Mouse (Mus musculus) limb, embryonic 12.5 days (tissue): ENCODE results near the gene Lrrc66. TPM values are rescaled to one million over a fixed set of nuclear protein-coding genes. Genes with fewer than 3 reads are reported as not detected.

Experiments
- ATAC-seq: fragments of 200-750 bp; cut with Nextera tagmentation; 2 replicates; pipeline ENCODE4 v1.8.0; 2017; ENCODE audit warnings: low read depth, moderate TSS enrichment; ENCODE audit not compliant: insufficient number of reproducible peaks, insufficient read depth, low FRiP score, low TSS enrichment
- H3K27ac ChIP-seq: fragments of 300-500 bp; sonication (generic); 2 replicates; pipeline ENCODE4 v1.5.1; 2016; ENCODE audit warnings: mild to moderate bottlenecking, moderate library complexity
- H3K27me3 ChIP-seq: fragments of 300-500 bp; sonication (generic); 2 replicates; pipeline ENCODE4 v1.6.1; 2016; ENCODE audit warnings: mild to moderate bottlenecking, moderate library complexity
- H3K36me3 ChIP-seq: fragments of 300-500 bp; sonication (generic); 2 replicates; pipeline ENCODE4 v1.6.1; 2016; ENCODE audit warnings: mild to moderate bottlenecking, moderate library complexity
- H3K4me1 ChIP-seq: fragments of 300-500 bp; sonication (generic); replicated peaks from 2 replicates; pipeline ENCODE4 v1.6.1; 2016
- H3K4me2 ChIP-seq: fragments of 300-500 bp; sonication (generic); 2 replicates; pipeline ENCODE4 v1.6.1; 2016; ENCODE audit warnings: mild to moderate bottlenecking, moderate library complexity
- H3K4me3 ChIP-seq: fragments of 300-500 bp; sonication (generic); replicated peaks from 2 replicates; pipeline ENCODE4 v1.5.1; 2016; ENCODE audit warnings: mild to moderate bottlenecking
- H3K9ac ChIP-seq: fragments of 300-500 bp; sonication (generic); replicated peaks from 2 replicates; pipeline ENCODE4 v1.6.1; 2016; ENCODE audit warnings: mild to moderate bottlenecking, moderate library complexity
- H3K9me3 ChIP-seq: fragments of 300-500 bp; sonication (generic); 2 replicates; pipeline ENCODE4 v1.6.1; 2016; ENCODE audit warnings: mild to moderate bottlenecking, moderate library complexity
- WGBS: fragments of 180-500 bp; shearing (Covaris S2); methylation state at CpG from one replicate; pipeline ENCODE4 v1.1.7; 2016; 5-methylcytosine and 5-hydroxymethylcytosine counted together
- polyA plus RNA-seq: library from polyadenylated mRNA; unstranded; fragments of >200 nt; fragmentation: Nextera tagmentation; extraction: Ambion mirVana; gene quantifications from 2 replicates; pipeline ENCODE4 v1.2.1, GENCODE M21; 2016

The Lrrc66 gene
- polyA plus RNA-seq, 1 experiment from 2014 or later = not detected

DNA sequence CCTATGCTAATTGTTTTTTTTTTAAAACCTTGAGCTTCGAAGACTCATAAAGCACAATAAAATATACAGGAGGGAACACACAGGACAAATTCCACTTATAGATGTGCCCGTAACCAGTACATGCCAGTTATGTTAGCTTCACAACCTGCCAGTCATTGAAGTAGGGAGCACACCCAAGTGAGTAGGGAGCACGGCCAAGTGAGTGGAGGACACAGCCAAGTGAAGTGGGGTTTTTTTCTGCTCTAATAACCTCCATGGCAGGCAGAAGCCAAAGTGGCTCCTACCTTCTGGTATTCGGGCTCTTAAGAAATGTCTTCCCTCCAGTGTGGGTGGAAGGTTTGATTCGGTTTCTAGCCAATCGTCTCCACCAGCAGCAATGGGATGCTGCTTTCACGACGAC lies 19.0 kb downstream of the Lrrc66 start:
- H3K27ac ChIP-seq = no peak overlapping the region
- peaks cover 14% of the 10 kb centered on the region; the same call in 1 of the 2 replicates for H3K9me3 ChIP-seq
- H3K9ac ChIP-seq = no peak overlapping the region
- no peak overlapping the region for H3K4me2 ChIP-seq
- ATAC-seq = no peak
- H3K4me3 ChIP-seq = no peak overlapping the region
- H3K27me3 ChIP-seq = no peaks in the 10 kb centered on the region
- WGBS = 90% methylated on average over 8 of the region's 8 CpGs
- H3K36me3 ChIP-seq = no peaks in the 10 kb centered on the region
- no peaks in the 10 kb centered on the region; the same call in 1 of the 2 replicates for H3K4me1 ChIP-seq

DNA sequence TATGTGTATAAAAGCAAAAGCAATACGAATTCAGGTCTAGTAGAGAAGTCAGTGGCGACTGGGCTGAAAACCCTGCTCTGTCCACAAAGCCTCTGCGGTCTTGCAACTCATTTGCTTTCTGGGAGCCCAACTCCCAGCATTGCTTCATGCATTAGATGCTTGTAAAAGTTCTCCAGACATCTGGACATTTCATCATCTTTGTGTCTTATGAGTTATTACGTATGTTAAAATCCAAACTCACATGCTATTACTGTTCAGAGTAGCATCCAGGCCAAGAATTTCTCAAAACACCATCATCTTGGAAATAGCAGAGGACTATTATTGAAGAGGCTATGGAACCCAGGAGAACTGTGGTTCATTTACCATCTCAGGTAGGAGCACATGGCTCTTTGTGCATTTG lies 21.3 kb downstream of the Lrrc66 start:
- H3K36me3 ChIP-seq = no peaks in the 10 kb centered on the region
- no peak for ATAC-seq
- no peak overlapping the region for H3K4me2 ChIP-seq

DNA sequence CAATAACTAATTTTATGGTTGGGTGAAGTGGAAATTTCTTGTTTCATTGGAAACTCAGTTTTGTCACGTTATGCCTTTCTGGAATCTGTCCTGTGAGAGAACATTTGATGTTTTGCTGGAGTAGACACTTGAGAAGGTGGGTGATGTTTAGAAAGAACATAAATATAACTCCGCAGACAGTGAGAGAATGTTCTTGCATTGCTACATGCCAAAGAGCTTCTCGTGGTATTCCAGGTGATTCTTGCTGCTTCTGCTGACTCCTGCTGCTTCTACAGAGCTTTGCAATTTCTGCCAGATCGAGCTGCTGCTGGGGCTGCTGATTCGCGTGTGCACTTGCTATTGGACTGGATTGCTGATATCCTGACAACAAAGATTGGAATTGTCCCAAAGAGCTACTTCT lies 27.4 kb downstream of the Lrrc66 start:
- 93% methylated on average over 6 of the region's 6 CpGs for WGBS
- no peak overlapping the region for H3K4me3 ChIP-seq
- H3K9ac ChIP-seq = no peak overlapping the region
- H3K27ac ChIP-seq = no peak overlapping the region
- H3K27me3 ChIP-seq = no peaks in the 10 kb centered on the region
- no peaks in the 10 kb centered on the region for H3K36me3 ChIP-seq
- no peaks in the 10 kb centered on the region for H3K4me1 ChIP-seq
- 0 out of 2 replicates have a peak, but pooled peaks cover 7% of the 10 kb centered on the region for H3K9me3 ChIP-seq
- no peak for ATAC-seq
- H3K4me2 ChIP-seq = no peak overlapping the region

More for the DNA sequence above, 21.3 kb downstream of the Lrrc66 start:
- Histone ChIP-seq H3K27ac (no peak overlapping the region), H3K9me3 (peaks cover 15% of the 10 kb centered on the region; the same call in 1 of the 2 replicates), H3K9ac (no peak overlapping the region), H3K4me1 (no peaks in the 10 kb centered on the region; the same call in 1 of the 2 replicates), H3K27me3 (no peaks in the 10 kb centered on the region), H3K4me3 (no peak overlapping the region)
- 95% methylated on average over 4 of the region's 4 CpGs for WGBS

DNA sequence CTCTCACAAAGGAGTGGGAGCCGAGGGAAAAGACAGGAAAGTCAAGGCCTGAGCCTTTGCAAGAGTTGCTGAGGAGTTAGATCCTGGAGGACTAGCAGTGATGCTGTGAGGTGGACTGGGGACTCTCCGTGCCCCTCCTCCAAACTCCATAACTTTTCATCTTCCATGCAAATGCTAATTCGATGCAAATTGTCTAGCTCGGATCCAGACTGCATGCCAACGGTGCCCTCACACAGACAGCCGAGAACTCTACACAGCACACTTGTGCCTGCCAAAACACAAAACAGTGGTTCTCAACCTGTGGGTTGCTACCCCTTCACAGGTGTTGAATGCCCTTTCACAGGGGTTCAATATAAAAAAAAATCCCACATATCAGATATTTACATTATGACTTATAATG lies 27.8 kb downstream of the Lrrc66 start:
- H3K4me2 ChIP-seq = no peak overlapping the region
- no peak for ATAC-seq
- no peak overlapping the region for H3K9ac ChIP-seq
- no peak overlapping the region for H3K4me3 ChIP-seq
- no peaks in the 10 kb centered on the region for H3K4me1 ChIP-seq
- H3K9me3 ChIP-seq = 0 out of 2 replicates have a peak, but pooled peaks cover 6% of the 10 kb centered on the region
- no peaks in the 10 kb centered on the region for H3K27me3 ChIP-seq
- no peaks in the 10 kb centered on the region for H3K36me3 ChIP-seq
- no peak overlapping the region for H3K27ac ChIP-seq
- WGBS = 88% methylated on average over 6 of the region's 6 CpGs

DNA sequence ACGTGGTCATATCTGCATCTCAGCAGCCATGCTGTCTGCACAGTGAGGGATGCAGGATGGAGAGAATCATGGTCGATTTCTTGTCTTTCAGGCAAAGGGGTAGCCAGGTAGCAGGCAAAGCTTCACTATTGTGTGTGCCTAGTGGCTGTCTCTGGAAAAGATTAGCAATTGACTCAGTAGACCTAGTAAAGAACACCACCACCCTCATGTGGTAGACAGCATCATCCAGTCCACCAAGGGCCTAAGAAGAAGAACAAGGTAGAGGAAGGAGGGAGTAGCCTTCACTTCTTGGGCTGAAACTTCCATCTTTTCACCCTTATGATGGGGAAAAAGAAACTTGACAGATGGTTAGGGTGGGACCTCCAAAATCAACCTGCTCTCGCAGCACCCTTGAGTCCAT lies 29.5 kb downstream of the Lrrc66 start:
- Histone ChIP-seq H3K9me3 (0 out of 2 replicates have a peak, but pooled peaks cover 6% of the 10 kb centered on the region), H3K27me3 (no peaks in the 10 kb centered on the region), H3K4me2 (no peak overlapping the region), H3K27ac (no peak overlapping the region), H3K9ac (no peak overlapping the region), H3K4me1 (0 out of 2 replicates have a peak, but pooled peaks cover 3% of the 10 kb centered on the region), H3K36me3 (no peaks in the 10 kb centered on the region), H3K4me3 (no peak overlapping the region)
- no peak for ATAC-seq
- 82% methylated on average over 3 of the region's 3 CpGs for WGBS

DNA sequence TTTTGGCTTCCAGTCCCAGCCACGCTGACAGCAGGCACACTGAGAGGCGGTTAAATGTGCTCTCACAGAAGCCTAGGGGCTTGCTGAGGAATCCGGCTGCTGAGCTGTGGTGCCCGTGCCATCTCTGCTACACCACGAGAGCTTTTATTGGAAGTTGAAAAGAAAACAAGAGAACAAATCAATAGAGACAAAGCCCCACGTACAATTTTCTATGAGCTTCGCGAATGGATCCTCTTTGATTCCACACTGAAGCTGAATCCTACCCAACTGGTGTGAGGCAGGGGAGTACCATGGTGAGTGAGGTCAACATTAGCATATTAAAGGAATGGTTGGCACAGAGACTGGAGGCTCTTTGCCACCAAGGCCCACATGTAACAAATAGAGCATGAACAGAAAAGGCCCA lies 31.0 kb downstream of the Lrrc66 start:
- no peak overlapping the region for H3K9ac ChIP-seq

DNA sequence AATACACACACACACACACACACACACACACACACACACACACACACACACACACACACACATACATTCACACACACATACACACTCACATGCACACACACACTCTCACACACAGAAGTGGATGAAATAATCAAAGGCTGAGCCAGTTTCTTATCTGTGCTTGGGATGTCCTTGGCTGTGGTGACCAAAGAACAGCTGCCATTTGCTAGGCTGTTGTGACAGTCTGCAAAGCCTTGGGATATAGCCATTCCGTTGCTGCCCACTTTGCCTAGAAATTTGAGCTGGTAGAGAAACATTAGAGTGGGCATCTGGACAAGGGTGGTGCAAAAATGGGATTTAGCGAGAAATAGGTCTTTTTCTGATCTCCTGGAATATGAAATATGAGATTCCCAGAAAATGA lies 32.3 kb downstream of the Lrrc66 start:
- Histone ChIP-seq H3K4me3 (no peak overlapping the region), H3K9ac (no peak overlapping the region), H3K27ac (no peak overlapping the region), H3K36me3 (no peaks in the 10 kb centered on the region), H3K4me1 (0 out of 2 replicates have a peak, but pooled peaks cover 3% of the 10 kb centered on the region), H3K9me3 (no peaks in the 10 kb centered on the region), H3K4me2 (no peak overlapping the region), H3K27me3 (no peaks in the 10 kb centered on the region)
- ATAC-seq = no peak
- WGBS = 77% methylated on average over 2 of the region's 2 CpGs

More for the DNA sequence above, 31.0 kb downstream of the Lrrc66 start:
- 76% methylated on average over 8 of the region's 8 CpGs for WGBS
- H3K4me2 ChIP-seq = no peak overlapping the region
- no peaks in the 10 kb centered on the region for H3K36me3 ChIP-seq
- H3K9me3 ChIP-seq = 0 out of 2 replicates have a peak, but pooled peaks cover 4% of the 10 kb centered on the region
- ATAC-seq = no peak
- H3K27ac ChIP-seq = no peak overlapping the region
- H3K27me3 ChIP-seq = no peaks in the 10 kb centered on the region
- 0 out of 2 replicates have a peak, but pooled peaks cover 3% of the 10 kb centered on the region for H3K4me1 ChIP-seq
- H3K4me3 ChIP-seq = no peak overlapping the region

DNA sequence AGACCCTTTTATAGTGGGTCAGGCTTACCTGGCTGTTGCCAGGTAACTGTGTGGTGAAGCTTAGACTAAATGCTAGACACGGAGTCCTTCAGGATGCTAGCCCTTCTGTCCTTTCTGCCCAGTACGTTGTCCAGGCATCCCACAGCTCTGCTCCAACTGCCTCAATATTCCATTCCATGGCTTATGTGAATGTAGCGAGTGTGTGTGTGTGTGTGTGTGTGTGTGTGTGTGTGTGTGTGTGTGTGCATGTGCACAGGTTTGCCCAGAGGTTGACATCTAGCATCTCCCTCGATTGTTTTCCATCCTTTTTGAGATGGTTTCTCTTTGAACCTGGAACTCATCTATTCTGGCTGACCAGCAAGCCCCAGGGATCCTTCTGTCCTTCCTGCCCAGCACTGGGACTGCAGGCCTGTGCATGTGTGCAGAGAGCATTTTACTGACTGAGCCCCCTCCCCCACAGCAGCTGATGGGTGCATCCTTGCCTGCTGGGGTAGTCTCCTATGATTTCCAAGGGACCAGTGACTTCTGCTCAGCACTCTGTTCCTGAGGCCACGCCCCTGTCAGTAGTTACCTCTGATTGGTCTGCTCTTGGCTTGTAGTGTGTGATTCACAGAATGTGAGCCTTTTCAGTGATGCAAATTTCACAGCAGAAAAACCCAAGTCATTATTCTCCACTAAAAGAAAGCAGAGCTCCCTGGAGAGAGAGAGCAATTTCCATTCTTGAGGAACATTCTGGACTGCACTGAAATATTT lies 33.2 kb downstream of the Lrrc66 start:
- no peaks in the 10 kb centered on the region for H3K36me3 ChIP-seq
- no peaks in the 10 kb centered on the region for H3K9me3 ChIP-seq
- no peaks in the 10 kb centered on the region for H3K27me3 ChIP-seq
- 0 out of 2 replicates have a peak, but pooled peaks have one; percentile 20 for ATAC-seq
- H3K27ac ChIP-seq = no peak overlapping the region
- no peak overlapping the region for H3K4me2 ChIP-seq
- H3K4me1 ChIP-seq = 0 out of 2 replicates have a peak, but pooled peaks cover 3% of the 10 kb centered on the region
- 65% methylated on average over 5 of the region's 5 CpGs for WGBS
- no peak overlapping the region for H3K4me3 ChIP-seq
- no peak overlapping the region for H3K9ac ChIP-seq

DNA sequence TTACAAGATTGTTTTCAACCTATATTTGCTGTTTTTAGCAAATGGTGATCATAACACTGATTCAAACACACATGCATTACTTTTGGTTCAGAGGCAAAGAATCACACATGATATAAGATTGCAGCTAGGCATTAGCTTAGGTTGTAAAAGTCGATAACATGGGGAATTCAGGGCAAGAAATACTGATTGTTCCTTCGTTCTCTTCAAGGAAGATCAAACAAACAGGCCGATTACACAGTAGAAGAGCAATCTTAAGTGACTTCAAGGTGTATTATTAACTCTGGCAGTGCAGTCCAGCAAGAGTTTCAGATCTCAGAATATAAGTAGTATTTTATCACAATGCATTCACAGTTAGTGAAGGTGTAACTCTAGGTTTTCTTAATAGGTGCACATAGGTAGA lies 45.2 kb downstream of the Lrrc66 start:
- Histone ChIP-seq H3K27me3 (no peaks in the 10 kb centered on the region), H3K9ac (no peak overlapping the region), H3K4me3 (no peak overlapping the region), H3K27ac (no peak overlapping the region), H3K36me3 (no peaks in the 10 kb centered on the region), H3K4me2 (no peak overlapping the region), H3K9me3 (no peaks in the 10 kb centered on the region), H3K4me1 (no peaks in the 10 kb centered on the region)
- ATAC-seq = no peak
- 64% methylated on average over 3 of the region's 3 CpGs for WGBS

DNA sequence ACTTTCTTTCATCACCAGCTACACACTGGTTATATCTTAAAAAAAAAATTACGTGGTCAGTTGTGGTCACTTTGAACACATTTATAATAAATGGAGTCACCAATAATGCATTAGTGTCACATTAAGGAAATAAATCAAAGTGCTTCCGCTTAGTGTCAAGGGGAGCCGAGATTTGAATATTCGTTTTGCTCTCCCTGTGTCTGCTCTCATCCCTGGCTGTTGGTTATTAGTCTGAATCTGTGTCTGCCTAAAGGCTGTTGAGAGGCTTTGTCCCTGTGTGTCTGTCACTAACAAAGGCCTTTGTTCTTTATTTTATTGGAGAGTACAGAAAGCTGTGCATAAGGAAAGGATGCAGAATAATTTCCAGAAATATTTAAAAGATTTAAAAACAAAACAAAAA lies 45.7 kb downstream of the Lrrc66 start:
- Histone ChIP-seq H3K36me3 (no peaks in the 10 kb centered on the region), H3K27ac (no peak overlapping the region), H3K27me3 (no peaks in the 10 kb centered on the region), H3K9ac (no peak overlapping the region), H3K4me1 (no peaks in the 10 kb centered on the region), H3K4me3 (no peak overlapping the region), H3K9me3 (no peaks in the 10 kb centered on the region), H3K4me2 (no peak overlapping the region)
- ATAC-seq = no peak
- 75% methylated on average over 4 of the region's 4 CpGs for WGBS

DNA sequence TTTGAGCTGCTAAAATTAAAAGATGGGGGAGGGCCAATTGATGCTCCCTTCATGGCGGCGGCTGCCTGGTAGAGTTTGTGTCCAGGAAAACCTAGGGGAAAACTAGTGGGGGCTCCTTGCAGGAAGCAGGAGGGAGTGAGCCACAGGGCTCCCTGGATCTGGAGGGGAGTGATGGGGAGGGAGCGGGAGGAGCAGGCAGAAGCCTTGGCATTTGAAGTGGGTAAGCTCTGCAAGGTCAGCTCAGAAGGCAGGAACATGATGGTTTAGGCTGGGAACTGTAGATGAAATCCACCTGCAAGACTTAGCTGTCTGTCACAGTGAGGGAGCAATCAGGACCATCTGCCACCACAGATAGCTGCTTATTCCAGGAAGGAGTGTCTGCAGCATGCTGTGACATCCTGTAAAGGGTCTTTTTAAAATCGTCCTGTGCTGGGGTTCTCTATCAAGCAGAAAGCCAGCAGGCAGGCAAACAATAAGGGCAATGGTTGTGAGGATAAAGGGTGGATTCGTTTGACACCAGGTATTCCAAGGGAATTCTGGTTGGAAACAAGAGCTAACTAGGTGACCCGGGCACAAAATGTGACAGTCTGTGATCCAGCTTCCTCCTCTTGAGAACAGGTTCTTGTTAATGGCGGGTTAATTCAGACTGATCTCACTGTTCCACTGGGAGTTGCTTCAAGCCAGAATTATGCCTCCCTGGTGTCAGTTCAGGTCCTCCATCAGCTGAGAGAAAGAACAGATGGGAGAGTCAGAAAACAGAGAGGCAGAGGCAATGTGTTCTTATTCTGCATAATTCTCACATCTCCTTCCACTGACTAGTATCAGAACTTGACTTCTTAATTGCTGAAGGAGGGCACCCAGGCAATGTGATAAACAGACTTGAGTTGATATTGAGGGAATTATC lies 46.9 kb downstream of the Lrrc66 start:
- H3K9me3 ChIP-seq = no peaks in the 10 kb centered on the region
- H3K4me1 ChIP-seq = no peaks in the 10 kb centered on the region
- H3K9ac ChIP-seq = no peak overlapping the region
- H3K27ac ChIP-seq = no peak overlapping the region
- no peaks in the 10 kb centered on the region for H3K36me3 ChIP-seq
- no peak for ATAC-seq
- no peaks in the 10 kb centered on the region for H3K27me3 ChIP-seq
- no peak overlapping the region for H3K4me3 ChIP-seq
- no peak overlapping the region for H3K4me2 ChIP-seq
- 43% methylated on average over 7 of the region's 7 CpGs for WGBS
